Mouse (Mus musculus): ENCODE data around the gene Auts2.

- TF ChIP-seq ZNF384 (IDR thresholded peaks at IDR 0.05; ENCODE audit: low read depth, low read length) = no peak
- no peak for TF ChIP-seq CHD2 (IDR thresholded peaks at IDR 0.05; ENCODE audit: low read depth, low read length)
- no peak for TF ChIP-seq MAFK (IDR thresholded peaks at IDR 0.05; ENCODE audit: insufficient read depth, low read depth, low read length)
Observed at GRCm38 (mm10) chr5:131990532-131990931, 552.6 kb downstream of the Auts2 start.
